Mouse (Mus musculus): ENCODE measurements around the gene Akr1d1.

Akr1d1 gene

GRCm38 (mm10) chr6:37563861-37564260 is 33.9 kb downstream of the Akr1d1 start:
- no peak for DNase-seq (ENCODE audit: low spot score in 2 of 2)

GRCm38 (mm10) chr6:37567363-37567762 is 37.4 kb downstream of the Akr1d1 start:
- no peak for DNase-seq (ENCODE audit: low spot score in 2 of 2)

- DNase-seq (ENCODE audit: low spot score in 2 of 2), result no peak
Observed at GRCm38 (mm10) chr6:37571939-37572338, 42.0 kb downstream of the Akr1d1 start.

GRCm38 (mm10) chr6:37572935-37573334 is 43.0 kb downstream of the Akr1d1 start:
- no peak for DNase-seq (ENCODE audit: low spot score in 2 of 2)

DNA sequence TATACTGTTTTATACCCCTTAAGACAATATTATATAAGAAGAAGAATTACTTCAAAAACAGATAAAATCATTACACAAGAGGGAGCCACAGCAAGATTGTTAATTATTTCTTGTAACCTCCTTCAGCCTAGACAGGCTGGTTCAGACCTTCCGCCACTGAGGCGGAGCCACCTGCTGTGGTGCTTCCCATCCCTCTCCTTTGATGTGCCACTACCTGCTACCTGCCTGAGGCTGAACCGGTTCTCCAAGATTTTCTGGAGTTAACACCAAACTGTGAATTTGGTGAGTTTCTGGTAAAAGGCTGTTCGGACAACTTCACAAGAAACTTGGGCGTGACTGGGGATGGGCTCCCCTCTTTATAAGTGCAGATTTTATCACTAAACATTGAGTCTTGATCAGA is 50.5 kb downstream of the Akr1d1 start:
- no peak for DNase-seq (ENCODE audit: low spot score in 2 of 2)

DNA sequence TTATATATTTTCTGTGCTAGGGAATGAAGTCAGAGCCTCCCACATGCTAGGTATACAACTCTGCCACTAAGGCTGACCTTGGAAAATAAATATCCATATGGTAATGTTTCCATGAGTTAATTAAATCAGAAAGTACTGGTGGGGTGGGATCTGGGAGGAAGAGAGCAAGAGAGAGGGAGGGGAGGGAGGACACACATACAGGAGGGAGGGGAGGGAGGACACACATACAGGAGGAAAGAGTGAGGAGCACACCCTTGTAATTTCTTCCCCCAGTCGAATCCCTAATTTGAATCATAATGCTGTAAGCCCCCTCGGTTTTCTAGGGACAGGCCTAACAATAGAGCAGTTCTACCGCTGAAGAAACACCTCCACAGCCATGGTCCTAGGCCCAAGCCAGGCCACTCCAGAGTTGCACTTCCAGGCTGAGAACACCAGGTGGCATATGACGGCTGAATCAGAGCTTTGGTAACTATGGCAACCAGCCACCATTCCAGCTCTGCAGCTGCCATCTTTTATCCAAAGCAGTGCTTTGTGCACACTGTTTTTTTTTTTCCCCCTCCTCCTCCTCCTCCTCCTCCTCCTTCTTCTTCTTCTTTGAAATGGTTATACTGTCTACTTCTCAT is 59.5 kb downstream of the Akr1d1 start:
- DNase-seq (ENCODE audit: low spot score in 2 of 2), result peak in 1 of 2 experiments; percentile 77

DNA sequence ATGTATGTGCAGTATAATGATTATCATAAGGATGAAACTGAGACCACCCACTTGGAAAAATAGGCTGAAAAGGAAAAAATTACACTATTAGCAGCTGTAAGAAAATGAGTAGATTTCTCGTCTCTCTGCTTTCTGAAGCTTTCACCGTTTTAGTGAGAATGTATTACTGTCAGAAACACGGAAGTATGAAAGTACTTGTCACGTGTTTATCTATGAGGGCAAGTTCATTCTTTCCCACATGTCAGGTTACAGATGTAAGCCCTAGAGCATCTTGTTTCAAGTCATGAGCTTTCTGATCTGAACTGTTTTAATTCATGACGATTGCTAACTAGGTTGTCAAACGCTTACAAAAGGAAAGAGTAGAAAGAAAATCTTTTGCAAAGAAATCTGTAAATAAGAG is 60.8 kb downstream of the Akr1d1 start:
- DNase-seq (ENCODE audit: low spot score in 2 of 2), result no peak

DNA sequence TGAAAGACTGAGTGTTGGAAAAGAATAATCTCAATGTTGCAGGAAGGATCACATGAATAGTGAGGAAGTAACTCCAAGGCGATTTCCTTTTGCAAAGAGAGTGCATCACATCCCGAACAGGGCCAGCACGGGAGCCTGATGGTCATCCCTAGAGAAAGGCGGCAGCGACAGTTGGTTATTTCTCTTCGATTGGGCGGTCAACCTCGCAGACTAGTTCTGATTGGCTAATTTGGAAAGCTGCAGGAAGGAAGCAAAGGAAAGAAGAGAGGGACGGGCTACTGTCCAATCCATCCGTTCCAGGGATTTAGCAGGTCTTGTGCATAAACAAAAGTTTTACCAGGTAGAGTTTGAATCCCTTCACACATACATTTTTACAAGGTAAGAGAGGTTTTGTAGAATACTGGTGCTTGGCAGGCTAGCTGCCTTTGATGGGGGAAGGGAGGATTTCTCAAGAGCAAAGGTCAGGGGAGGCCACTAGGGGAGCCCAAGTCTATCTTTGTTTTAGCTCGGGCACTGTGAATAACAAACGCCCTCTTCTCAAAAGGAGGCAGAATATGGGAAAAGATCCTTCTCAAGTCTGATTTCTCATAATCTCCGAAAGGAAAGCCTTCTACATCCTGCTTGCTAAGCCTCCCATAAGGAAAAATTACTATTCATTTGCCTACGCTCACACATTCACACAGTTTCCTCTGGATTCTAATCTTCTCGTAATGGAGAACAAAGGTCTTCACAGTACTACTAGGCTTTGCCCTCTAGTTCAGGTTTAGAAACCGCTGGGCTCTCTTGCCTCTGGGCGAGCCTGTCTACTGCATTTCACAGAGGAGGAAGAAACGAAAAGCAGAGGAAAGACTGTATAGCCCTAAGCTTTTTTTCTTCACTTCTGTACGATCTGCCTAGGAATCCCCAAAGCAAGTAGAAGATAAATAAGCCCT is 62.4 kb downstream of the Akr1d1 start:
- peak in 1 of 2 experiments; percentile 41 for DNase-seq (ENCODE audit: low spot score in 2 of 2)

DNA sequence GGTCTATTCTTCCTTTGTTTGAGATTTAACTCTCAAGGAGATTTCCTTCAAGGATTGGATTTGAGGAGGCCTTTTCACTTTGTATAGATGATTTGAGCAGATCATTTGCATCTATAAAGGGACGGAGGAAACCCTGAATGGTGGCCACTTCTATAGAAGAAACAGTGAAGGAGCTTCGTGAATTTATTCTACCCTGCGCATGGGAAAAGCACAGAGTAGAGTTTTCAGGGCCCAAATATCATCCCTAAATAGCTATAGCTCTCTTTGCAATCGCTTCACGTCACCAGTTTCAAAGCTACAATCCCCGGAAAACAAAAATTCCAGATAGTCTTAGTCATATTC is 63.0 kb downstream of the Akr1d1 start:
- no peak for DNase-seq (ENCODE audit: low spot score in 2 of 2)

GRCm38 (mm10) chr6:37593551-37594089 is 63.6 kb downstream of the Akr1d1 start:
- DNase-seq (ENCODE audit: low spot score in 2 of 2), result no peak

GRCm38 (mm10) chr6:37597088-37597487 is 67.1 kb downstream of the Akr1d1 start:
- no peak for DNase-seq (ENCODE audit: low spot score in 2 of 2)

- no peak for DNase-seq (ENCODE audit: low spot score in 2 of 2)
Observed at GRCm38 (mm10) chr6:37598033-37598432, 68.1 kb downstream of the Akr1d1 start.

DNA sequence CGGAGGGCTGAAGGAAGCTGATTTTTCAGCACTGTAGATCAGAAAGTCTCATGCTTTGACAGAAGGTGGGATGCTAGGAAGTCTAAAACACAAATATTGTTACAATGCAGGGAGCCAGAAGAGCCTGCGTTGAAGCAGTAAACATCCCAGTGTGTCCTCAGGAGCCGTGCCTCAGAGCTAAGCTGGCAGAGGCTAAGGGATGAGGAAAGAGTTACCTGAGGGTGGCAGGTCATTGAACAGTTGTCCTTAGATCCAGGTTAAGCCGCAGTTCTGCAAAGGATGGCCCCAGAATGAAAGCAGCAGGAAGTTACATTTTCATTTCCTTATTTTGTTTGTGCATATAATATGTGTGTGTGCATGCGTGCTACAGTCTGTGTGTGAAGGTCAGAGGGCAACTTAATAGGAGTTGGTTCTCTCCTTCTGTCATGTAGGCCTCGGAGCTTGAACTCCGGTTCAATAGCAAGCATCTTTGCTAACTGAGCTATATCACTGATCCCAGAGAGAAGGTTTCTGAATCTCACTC is 71.1 kb downstream of the Akr1d1 start:
- DNase-seq (ENCODE audit: low spot score in 2 of 2), result no peak

- no peak for DNase-seq (ENCODE audit: low spot score in 2 of 2)
Observed at GRCm38 (mm10) chr6:37602857-37603765, 73.1 kb downstream of the Akr1d1 start.

DNA sequence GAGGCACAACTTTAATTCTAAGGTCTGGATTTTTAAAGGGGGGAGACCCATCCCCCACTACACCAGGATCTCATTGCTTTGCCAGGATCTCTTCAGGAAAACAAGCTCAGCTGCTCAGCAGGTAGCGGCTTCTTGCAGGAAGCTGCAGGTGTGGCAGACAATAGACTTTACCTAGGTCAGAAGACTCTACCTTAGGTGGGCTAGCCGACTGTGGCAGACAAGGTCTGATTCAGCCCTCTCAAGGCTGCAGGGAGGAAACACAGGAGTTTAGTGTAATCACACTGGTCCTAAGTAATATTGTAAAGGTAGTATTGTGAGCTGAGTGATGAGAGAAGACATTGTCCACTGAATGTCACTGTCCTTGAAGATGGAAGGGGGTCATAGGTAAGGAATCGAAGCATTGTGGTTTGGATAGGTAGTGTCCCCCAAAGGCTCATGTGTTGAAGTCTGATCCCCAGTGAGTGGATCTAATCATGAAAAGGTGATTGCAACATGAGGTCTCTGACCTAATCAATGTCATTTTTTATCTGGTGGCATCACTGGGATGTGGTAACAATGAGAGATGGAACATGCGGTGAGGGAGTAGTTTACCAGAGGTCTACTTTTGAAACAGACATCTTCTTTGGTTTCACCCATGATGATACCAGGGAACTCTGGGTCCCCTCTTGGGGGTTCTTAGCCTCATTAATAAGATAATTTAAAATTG is 74.4 kb downstream of the Akr1d1 start:
- no peak for DNase-seq (ENCODE audit: low spot score in 2 of 2)

GRCm38 (mm10) chr6:37604884-37605269 is 74.9 kb downstream of the Akr1d1 start:
- DNase-seq (ENCODE audit: low spot score in 2 of 2), result no peak

- no peak for DNase-seq (ENCODE audit: low spot score in 2 of 2)
Observed at GRCm38 (mm10) chr6:37607511-37608289, 77.7 kb downstream of the Akr1d1 start.

GRCm38 (mm10) chr6:37612603-37613284 is 82.8 kb downstream of the Akr1d1 start:
- no peak for DNase-seq (ENCODE audit: low spot score in 2 of 2)

DNA sequence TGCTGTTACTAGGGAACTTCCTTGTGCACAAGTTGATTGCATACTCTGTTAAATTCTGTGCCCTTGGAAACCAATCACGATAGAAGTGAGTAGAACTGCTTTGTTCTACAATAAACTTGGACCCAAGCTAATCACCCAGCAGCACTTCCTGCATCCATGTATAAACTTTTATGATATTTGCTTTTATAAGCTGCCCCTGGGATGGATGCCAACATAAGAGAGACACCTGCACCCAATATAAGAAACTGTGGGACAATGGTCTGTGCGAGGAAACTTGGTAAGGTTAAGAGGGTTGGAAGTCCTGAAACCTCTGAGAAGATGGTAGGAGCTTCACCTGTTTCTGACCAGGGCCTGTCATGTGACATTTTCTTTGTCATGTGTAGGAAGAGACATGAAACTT is 85.5 kb downstream of the Akr1d1 start:
- DNase-seq (ENCODE audit: low spot score in 2 of 2), result no peak

DNA sequence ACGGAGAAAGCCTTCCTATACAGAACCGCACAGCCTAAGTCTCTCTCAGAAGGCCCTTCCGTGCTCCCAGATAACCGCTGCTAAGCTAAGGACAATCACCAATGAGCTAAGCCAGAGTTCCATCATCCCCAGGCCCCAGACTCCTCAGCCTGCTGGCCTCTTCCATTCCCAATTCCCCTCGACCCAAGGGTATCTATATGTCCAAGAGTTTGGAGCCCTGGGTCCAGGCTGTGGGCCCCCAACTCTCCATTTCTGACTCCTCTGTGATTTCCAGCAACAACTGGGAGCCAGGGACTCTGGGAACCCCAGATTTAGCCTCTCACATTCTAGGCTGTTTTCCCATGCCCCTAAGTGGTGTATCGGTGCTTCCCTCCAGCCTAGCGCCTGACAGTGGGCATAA is 86.2 kb downstream of the Akr1d1 start:
- DNase-seq (ENCODE audit: low spot score in 2 of 2), result no peak
